Mouse (Mus musculus) natural killer cell, adult 2 months (primary cell): Measurements from ENCODE around the gene Erc1.
"Not testable (repeated sequence)": the region's sequence is repeated elsewhere in the genome, so short reads cannot be mapped to it uniquely, and the experiment has no call there.

Experiments used
- DNase-seq, 2 experiments: peaks; one replicate each; pipeline ENCODE4 v3.0.0; 2022; ENCODE audit warnings: low spot score in 2 of 2

The Erc1 gene

DNA sequence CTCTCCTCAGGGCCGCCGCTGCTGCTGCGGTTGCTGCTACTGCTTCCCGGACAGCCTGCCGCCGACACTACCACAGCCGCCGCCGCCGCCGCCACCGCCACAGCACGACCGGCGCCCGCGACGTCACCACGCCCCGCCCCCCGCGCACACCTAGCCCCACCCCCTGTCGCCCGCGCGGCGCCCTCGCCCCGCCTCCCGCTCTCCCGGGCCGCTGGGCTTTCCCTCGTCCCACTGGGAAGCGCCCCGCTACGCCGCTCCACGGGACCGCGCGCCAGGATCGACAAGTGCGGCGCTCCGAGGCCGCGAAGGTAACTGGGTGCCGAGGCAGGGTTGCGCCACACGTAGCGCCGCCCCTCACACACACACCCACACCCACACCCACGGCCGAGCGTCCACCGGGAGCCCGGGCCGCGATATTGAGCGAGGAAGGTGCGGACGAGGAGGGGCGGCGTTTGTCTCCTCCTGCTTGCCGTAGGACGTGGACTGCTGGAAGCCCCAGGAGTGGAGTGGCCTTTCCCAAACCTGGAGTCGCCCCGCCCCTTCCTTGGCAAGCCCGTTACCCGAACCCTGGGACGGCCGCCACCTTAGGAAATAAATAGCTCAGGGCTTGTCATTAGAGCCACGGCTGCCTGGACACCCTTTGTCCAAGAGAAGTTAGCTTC, at the start of gene Erc1:
Gene Erc1 (minus strand): TSS at position 134 of the 662 bp plus-strand sequence.
- DNase-seq: peak; percentile 75 to 84

DNA sequence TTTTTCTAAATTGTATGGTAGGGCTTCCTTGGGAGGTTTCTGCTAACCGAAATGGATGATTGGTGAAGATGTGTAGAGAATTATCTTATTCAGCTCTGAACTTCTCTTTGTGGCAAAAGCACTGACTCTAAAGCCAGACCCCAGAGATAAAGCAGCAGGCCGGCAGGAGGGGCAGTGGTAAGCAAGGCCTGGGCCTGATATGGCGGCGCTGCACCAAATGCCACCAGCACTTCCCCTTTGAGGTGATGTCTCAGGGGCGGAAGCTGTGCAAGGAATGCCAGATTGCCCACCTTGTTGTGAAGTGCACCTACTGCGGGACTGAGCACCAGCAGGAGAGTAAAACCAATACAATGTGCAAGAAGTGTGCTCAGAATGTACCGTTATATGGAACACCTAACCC, 44.7 kb upstream of the Erc1 start:
- no peak for DNase-seq

DNA sequence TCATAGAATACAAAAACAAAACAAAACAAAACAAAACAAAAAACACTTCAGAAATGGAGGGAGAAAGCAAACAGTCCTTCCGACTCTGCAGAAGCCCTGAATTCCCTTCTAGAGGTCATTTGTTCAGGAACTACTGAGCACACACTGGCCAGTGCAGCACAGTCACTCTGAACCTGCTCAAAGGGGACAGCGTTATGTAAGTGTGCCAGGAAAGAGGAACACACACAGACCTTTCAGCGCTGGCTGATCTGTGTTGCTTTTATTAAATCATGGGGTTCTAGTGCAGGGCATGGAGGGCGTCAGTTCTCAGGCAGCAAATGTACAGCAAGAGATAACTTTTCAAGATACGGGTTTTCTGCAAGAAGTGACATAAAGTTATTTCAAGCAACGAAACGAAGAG, 35.2 kb upstream of the Erc1 start:
- no peak for DNase-seq

DNA sequence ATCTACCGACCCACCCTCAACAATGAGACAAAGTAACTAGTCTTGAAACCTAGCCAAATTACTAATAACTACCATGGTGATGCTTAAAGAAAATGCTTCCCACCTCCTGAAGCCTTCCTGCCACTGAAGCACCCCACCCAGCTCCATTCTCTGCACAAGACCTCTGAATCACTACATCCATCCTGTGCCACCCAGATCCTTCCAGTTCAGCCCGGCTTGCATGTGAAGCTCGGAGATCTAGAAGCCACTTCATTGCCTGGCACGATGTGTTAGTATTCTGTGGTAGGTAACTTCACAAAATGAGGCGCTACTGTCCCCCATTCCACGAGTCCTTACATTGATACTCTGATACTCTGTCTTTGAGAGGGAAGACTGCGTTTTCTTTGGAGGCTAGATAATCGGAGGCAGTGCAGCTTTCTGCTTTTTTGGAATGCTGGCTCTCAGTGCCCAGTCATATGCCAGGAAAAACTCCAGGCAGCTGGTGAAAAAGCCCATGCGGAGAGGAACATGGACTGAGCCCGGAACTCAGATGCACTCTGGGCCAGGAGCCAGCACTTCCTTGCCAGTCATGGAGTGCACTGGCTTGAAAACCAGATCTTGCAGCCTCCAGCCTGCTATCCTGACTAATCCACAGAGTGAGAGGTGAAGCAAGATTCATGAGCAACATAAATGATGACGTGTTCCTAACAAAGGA, 16.5 kb upstream of the Erc1 start:
- no peak for DNase-seq

DNA sequence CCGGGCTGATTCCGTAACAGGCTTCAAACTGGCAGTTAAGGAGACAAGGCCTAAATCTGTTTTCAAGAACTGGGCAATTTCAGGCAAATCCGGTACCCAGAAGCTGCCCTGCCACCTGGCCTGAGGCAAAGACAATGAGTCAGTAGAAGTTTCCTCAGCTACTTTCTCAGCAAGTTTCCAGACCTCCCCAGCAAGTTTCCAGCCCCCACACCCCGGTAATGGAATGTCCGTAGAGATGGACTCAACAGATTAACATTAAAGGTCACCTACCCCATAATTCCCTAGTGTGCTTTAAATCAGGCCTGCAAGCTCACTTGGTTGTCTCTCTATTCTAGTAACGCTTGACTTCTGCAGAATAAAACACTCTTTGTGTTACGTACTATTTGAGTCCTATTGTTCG, 13.6 kb upstream of the Erc1 start:
- DNase-seq: no peak

DNA sequence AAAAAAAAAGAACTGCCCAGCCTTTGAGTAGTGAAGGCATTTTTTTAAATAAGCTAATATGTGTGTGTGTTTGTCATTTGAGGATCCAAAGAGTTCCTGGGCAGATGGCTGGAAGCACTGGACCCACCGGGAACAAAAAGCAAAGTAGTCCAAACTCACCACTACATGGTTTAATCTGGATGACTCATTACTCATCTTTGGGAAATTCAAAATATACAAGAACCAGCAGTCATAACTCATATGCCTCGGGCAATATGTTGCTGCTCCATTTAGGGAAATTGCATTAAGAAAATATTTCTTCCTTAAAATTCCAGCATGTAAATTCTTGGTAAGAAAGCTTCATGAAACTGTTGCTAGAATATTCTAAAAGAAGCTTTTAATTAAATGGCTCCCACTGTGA, 12.3 kb upstream of the Erc1 start:
- DNase-seq: no peak

DNA sequence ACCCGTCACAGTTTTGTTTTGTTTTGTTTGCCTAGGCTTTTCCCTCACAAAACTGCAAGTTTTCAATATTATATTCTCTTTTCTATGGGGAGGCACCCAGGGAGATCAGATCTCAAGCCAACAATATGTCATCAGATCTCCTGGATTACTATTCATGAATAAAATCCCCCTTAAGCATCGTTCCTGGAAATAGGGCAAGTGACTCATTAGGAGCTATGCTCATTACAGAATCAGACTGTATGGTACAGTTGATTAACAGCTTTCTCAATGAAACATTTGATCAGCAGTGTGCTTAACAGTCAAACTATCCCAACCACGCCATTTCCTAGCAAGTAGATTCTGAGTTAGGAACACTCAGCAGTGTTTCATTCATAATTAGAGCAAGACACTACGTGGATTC, 7.5 kb upstream of the Erc1 start:
- no peak for DNase-seq

DNA sequence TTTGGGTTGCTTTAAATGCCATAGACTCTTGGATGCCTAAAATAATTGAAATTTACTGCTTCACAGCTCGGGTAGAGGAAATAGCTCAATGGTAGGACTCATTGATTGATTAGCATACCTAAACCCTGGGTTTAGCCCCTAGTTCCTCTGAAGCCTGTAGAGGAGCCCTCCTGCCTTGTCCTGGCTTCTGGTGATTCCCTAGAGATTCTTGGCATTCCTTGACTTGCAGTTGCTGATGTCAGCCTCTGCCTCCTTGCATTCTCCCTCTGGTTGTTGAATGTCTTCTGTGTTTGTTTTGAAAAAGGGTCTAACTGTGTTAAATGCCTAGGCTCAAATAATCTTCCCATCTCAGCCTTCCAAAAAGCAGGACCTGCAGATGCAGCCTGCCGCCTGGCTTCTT, 6.2 kb upstream of the Erc1 start:
- no peak for DNase-seq

DNA sequence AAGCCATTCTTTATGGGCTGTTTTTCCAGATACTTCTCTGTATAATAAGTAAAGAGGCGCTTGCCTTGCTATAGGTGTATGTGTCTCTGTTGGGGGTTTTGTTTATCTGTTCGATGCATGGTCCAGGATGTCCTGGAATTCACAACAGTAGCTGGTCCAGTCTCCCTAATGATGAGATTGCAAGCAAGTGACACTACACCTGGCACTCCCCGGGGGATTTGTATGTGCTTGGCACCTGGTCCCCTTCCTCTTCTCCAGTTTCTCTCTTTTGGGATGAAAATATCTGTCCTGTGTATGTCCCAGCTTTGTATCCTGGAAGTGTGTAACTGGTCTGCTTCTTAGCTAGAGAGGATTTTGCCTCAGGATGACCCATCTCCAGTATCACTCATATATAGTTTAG, 1.9 kb upstream of the Erc1 start:
- no peak for DNase-seq

DNA sequence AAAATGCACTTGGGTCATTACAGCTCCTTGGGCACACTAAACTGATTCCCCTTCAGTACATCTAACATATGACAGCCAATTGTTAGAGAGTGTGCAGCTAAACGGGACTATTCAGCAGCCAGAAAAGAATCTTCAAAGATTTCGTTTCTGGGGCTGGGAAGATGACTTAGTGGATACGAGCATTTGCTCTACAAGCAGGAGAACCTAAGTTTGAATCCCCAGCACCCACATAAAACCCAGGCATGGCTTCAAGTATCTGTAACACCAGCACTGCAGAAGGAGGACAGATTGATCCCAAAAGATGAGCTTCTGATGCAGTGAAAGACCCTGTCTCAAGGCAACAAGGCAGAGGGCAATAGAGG, 1.4 kb upstream of the Erc1 start:
- no peak for DNase-seq

DNA sequence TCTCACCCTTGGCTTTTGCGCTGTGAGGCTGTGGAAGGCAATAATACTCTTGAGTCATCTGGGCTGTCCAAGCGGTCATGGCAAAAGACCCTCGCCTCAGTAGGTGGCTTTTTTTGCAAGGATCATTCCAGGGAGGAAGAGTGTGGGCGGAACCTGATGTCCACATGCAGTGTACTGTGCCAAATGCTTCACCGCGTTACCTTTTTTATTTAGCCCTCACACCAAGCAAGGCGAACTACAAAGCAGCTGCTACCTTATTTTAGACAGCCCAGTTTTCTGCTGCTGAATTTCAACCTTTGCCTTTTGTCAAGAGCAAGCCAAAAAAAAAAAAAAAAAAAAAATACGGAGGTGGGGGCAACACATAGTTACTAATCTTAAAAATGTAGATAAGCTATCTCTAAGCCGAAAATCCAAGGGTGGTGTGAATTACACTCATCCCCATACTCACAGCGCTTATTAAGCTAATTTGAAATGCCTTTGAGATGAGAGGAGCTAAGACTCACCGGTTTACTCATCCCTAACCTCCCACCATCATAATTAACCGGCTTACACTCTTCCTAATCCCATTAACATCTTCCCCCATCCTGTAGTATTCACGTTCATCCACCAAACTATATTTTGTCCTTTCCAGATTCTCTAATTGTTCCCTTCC, 855 bp upstream of the Erc1 start:
- no peak for DNase-seq

DNA sequence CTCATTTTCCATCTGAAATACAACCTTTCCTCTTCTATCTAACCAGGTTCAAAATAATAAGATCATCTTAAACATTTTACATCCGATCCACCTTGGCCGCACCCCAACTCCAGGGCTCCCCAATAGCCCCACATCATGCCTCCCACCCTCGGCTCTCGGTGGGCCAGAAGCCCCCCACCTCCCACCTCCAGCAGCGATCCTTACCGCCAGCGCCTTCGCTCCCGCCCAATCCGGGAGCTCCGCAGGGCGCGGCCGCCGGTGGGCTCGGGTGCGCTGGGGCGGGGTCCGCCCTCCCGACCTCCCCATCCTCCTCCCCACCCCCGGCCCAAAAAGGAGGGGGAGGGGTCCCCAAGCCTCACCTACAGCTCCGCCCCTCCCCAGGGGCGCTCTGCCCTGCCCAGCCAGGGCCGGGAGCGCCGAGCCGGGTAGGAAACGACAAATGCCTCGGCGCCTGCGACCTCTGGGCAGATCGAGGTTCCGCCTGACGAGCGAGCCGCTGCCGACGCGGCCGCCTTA, 391 bp downstream of the Erc1 start:
- DNase-seq: peak in 1 of 2 experiments; percentile 2

DNA sequence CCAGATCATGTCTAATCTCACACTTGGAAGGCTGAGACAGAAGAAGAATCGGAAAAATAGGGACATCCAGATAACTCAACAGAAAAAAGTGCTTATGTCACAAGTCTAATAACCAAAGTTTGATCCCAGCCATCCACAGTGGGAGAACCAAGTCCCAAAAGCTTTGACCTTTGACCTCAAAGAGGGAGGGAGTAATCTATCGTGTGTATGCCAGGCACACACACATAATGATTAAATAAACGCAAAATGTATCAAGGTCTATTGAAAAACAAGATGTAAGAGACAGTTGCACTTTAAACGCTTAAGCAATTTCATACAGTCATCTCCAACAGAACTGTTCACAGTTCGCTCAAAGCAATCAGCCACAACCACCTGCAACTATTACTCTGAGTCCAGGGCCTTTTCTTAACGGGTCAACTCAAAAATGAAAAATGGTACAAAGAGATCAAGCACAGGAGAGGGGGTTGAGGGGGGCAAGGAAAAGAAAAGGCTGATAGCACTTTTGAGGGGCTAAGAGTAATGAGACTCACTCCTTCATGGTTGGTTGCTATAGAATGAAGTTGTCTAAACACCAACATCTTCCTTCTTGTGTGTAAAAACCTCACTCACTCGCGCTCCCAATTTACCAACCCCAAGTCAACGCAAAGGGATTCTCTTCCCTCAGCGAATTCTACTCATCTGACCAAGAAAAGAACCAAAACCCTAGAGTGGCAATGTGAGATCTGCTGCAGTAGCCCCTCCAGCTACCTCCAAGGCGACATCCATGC, 1.0 kb downstream of the Erc1 start:
- no peak for DNase-seq

DNA sequence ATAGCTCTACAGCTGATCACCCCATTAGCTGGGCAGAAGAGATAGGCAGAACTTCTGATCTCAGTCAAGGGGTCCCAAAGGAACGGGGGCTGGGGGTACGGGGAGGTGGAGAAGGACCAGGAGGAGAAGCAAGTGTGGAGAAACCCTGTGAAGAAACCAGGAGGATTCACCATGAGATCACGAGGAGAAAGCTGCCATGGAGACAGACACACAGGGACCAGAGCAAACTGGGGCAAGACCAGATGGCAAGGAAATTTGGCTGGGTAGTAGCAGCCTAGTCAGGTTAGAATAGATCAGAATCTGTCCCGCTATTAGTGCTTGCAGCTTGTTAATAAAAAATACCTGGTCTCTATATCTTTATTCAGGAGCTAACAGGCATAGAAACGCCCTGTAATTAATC, 18.0 kb downstream of the Erc1 start:
- DNase-seq: no peak

DNA sequence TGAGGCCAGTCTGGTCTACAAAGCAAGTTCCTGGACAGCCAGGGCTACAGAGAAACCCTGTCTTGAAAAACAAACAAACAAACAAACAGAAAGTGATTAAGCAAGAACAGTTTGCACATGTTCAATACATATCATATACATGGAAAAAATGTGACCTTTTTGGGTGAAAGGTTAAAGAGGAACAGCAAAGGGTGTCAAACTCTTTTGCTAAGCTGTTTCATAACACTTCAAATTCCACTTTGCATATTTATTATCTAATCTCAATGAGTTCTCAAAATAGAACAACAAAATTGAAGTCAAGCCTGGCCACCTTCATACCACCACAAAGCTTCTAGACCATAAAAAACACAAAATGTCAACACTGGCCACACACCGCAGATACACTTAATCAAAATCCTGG, 19.8 kb downstream of the Erc1 start:
- no peak for DNase-seq

DNA sequence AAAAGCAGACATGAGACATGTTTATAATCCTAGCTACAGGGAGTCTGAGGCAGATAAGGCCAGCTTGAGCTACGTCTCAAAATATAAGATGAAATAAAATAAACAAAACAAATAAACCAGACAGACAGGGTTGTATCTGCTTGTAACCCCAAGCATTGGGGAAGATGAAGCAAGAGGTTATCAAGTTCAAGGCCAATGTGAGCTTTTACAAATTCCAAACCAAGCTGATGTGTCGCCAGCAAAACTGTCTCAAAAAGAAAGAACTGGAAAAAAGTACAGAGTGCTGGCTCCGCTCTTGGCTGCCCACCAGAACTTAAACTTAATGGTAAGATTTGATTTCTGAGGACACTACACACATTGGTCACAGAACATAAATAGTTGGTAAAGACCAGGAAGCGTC, 21.3 kb downstream of the Erc1 start:
- DNase-seq: no peak

DNA sequence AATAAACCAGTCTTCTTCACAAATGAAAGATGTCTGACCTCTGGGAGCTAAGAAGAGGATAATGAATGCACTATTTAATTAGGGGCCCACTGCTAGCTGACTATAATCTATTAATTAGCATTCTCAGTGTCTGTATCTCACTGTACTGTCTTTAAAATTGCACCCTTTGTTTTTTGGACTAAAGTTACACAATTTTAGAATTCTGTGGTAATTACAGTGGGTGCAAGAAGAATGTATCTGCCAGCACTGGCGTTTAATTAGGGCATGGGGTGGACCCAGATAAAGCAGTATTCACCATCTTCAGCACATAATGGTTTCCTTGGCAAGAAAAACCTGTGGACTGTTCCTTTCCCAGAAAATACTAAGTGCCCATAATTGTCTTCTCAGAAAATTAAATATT, 25.8 kb downstream of the Erc1 start:
- DNase-seq: no peak

DNA sequence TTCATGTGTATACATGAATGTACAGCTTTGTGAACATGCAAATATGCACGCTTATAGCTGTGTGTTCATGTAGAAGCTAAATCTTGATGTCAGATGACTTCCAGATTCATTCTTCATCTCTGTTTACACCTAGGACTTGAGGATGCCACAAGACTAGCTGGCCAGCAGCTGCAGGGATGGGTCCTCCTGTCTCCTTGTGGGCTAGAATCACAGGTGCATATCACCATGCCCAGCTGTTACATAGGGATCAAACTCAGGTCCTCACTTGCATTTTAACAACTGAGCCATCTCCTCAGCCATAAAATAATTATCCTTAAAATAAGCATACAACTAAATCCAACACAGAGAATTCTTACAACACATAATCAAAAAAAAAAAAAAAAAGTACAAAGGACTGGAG, 26.8 kb downstream of the Erc1 start:
- no peak for DNase-seq

DNA sequence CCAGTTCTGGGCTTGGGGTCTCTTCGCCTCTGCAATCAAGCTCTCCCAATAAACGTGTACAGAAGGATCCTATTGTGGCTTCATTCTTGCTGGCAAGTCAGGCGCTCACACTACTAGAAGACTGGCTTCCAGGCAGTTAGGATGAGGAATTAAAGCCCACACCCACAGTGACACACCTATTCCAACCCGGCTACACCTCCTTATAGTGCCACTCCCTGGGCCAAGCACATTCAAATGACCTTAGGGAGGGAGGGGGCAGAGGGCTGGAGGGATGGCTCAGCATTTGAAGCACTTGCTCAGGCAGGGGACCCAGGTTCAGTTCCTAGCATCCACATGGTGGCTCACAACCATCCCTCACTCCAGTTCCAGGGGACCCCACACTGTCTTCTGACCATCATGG, 29.4 kb downstream of the Erc1 start:
- no peak for DNase-seq

DNA sequence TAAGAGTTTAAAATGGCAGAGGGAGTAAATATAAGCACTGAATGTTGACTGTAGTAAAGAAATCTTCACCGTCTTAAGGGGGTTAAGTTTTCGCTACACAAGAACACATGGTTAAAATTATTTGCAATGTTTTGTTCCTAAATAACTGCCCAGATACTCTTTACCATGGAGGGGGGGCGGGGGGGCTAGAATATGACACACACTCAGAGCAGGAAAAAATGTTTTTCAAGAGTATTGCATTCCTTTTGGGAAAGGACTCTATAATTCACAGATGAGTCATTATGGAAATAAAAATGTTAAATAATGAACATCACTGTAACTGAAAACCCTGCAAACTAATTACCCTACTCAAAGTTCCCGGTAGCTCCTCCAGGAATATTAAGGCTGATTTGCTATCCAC, 32.5 kb downstream of the Erc1 start:
- no peak for DNase-seq

DNA sequence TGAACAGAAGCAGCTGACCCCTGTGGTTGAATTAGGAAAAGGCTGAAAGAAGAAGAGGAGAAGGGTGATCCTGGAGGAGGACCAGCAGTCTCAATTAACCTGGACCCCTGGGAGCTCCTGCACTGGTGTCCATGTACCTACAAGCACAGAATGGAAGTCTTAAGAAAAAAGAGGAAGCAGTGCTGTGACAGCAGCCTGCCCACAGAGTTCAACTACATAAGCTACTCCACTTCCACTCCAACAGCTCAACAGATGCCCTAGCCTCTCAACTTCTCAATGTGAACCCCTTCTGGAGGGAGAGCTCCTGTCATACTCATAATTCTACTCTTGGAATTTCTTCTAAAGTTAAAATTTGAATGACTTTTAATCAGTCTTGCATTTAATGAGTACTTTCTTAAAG, 34.9 kb downstream of the Erc1 start:
- not testable (repeated sequence) for DNase-seq

DNA sequence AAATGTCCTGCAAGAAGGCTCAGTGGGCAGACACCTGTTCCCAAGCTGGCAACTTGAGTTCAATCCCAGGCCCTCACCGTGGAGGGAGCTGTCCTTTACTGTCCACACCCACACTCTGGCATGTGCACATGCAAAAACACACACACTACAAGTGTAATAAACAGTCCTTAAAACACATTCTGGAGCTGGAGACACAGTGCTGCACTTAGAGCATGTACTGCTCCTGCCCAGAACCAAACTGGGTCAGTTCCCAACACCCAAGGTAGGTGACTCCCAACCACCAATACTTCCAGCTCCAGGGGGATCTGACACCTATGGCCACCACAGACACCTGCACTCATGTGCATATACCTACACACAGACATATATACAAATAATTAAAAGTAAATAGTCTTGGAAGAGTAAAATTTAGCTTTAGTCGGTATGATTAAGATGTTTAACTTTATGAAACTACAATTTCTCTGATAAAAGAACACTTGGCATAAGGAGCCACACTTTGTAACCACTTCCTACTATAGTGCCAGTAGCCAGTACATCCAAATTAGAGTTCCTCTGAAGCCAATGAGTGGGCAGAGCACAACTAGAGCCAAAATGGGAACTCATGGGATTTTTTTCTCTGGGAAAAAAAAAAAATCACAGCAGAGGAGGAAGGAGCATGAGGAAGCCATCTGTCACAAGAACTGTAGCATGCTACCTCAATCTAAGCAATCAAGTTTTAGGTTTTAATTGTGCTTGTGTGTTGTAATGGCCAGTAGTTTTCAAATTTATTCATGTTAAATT, 39.1 kb downstream of the Erc1 start:
- no peak for DNase-seq
